Comparison of ENCODE assay signal across 13 mouse cellular contexts in the genomic region with DNA sequence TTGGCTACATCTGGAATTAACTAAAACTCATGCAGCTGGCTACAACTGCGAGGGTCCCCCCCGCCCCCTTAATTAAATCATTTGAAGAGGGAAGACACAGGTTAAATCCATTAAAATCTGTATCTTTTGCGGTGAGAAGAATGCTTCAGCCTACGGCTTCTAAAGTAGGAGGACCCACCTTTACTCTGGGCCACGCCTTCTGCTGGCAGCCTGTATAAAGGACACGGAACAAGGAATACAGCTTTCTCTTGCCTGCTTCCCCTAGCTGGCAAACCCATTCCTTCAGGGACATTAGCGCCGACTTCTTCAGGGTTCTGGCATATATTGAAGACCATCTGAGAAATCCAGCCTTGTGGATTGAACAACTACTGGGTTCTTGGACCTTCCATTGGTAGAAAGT.
A peak's percentile ranks its signal among the peaks of the same experiment; 100 is the strongest.
DNase-seq lines count a peak whose midpoint lies in the region; ATAC-seq and TF ChIP-seq lines count a peak whose summit lies in the region.
"Had no signal": no experiment of that assay in that cellular context is flagged by ENCODE, and none has a peak within 500 bp of the region (broad histone marks: within the 10 kb centered on the region; RNA-seq: fewer than 3 reads in every experiment).

No protein-coding gene starts in this region.

- H3K9ac ChIP-seq in lung, embryonic 15.5 days, result no peak overlapping the region
- H3K9ac ChIP-seq in stomach, embryonic 16.5 days (ENCODE audit: low read length), result no peak overlapping the region

- H3K27ac ChIP-seq in heart, embryonic 10.5 days, result no peak overlapping the region
- H3K27ac ChIP-seq in lung, embryonic 15.5 days, result no peak overlapping the region
- H3K27ac ChIP-seq in stomach, embryonic 16.5 days (ENCODE audit: low read length), result no peak overlapping the region
- H3K27ac ChIP-seq in layer of hippocampus, adult 2 months, result no peak overlapping the region

- no peaks in the 10 kb centered on the region for H3K27me3 ChIP-seq in heart, embryonic 10.5 days (ENCODE audit: insufficient read depth, poor library complexity, severe bottlenecking)
- H3K27me3 ChIP-seq in lung, embryonic 15.5 days, result no peaks in the 10 kb centered on the region
- H3K27me3 ChIP-seq in stomach, embryonic 16.5 days (ENCODE audit: control insufficient read depth, insufficient read depth, low read length), result no peaks in the 10 kb centered on the region

- no peaks in the 10 kb centered on the region for H3K9me3 ChIP-seq in heart, embryonic 10.5 days
- no peaks in the 10 kb centered on the region for H3K9me3 ChIP-seq in lung, embryonic 15.5 days
- H3K9me3 ChIP-seq in stomach, embryonic 16.5 days (replicated peaks; ENCODE audit: control insufficient read depth, low read length), result no peaks in the 10 kb centered on the region

- H3K4me1 ChIP-seq in heart, embryonic 10.5 days, result no peaks in the 10 kb centered on the region
- no peaks in the 10 kb centered on the region for H3K4me1 ChIP-seq in lung, embryonic 15.5 days
- no peaks in the 10 kb centered on the region for H3K4me1 ChIP-seq in stomach, embryonic 16.5 days (ENCODE audit: control insufficient read depth, insufficient read depth, low read length)

- peak overlapping the region; percentile 16; the same call in 1 of the 2 replicates for H3K4me2 ChIP-seq in lung, embryonic 15.5 days
- H3K4me2 ChIP-seq in stomach, embryonic 16.5 days (ENCODE audit: low read depth, low read length), result peak overlapping the region; percentile 14

- no peak for TF ChIP-seq CTCF in layer of hippocampus, adult 2 months (conservative IDR thresholded peaks at IDR 0.05)

- DNase-seq in heart, embryonic 10.5 days (ENCODE audit: low spot score), result no peak
- no peak for DNase-seq in heart, adult 9 months (ENCODE audit: low spot score in 2 of 2)
- DNase-seq in lung, postnatal 25 days (ENCODE audit: low spot score), result no peak
- DNase-seq in large intestine, adult 2 months (ENCODE audit: low read depth, low spot score), result peak; percentile 18
- DNase-seq in embryo, embryonic 10 days (ENCODE audit: low spot score), result no peak
- DNase-seq in layer of hippocampus, adult 2 months (ENCODE audit: low spot score in 2 of 2), result no peak
- DNase-seq: cerebellum, postnatal 14 days; heart, postnatal 4 days; kidney, adult 11 months; spleen, adult 18-20 months; thymus, adult 18-20 months had no signal

- no peaks in the 10 kb centered on the region for H3K36me3 ChIP-seq in heart, embryonic 10.5 days
- H3K36me3 ChIP-seq in lung, embryonic 15.5 days, result no peaks in the 10 kb centered on the region
- no peaks in the 10 kb centered on the region for H3K36me3 ChIP-seq in stomach, embryonic 16.5 days (ENCODE audit: control insufficient read depth, insufficient read depth, low read length)

- 42% methylated on average over 8 of the region's 8 CpGs for WGBS in heart, embryonic 10.5 days
- 61% methylated on average over 8 of the region's 8 CpGs for WGBS in lung, embryonic 15.5 days
- WGBS in large intestine, adult 2 months, result 43% methylated on average over 8 of the region's 8 CpGs
- WGBS in stomach, embryonic 16.5 days, result 57% methylated on average over 8 of the region's 8 CpGs

- H3K4me3 ChIP-seq in heart, embryonic 10.5 days, result peak overlapping the region; percentile 10; the same call in 1 of the 2 replicates
- no peak overlapping the region for H3K4me3 ChIP-seq in lung, embryonic 15.5 days
- no peak overlapping the region for H3K4me3 ChIP-seq in stomach, embryonic 16.5 days (replicated peaks; ENCODE audit: low read length)
- no peak overlapping the region for H3K4me3 ChIP-seq in layer of hippocampus, adult 2 months

- ATAC-seq in lung, embryonic 15.5 days (ENCODE audit: borderline replicate concordance, extremely low read depth, low FRiP score, low TSS enrichment), result no peak
- no peak for ATAC-seq in stomach, embryonic 16.5 days (ENCODE audit: insufficient read depth, low FRiP score)
